Mouse (Mus musculus): ENCODE data around the gene Ndnf.

Ndnf gene

DNA sequence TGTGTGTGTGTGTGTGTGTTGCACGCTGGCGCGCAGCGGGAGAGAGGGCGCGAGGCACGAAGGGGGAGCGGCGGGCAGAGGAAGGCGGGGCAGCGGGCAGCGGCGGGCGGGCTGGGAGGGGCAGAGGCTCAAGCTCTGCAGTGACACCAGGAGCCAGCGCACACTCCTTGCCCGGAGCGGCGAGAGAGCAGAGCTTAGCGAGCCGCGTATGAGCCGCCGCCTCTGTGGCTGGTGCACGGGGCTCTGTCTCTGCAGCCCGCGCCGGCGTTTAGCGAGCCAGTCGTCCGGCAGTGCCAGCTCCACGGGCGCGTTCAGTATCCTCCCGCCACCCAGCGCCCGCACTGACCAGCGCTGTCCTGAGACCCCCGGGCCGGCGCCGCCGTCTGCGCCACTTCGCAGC, at the start of gene Ndnf:
Gene Ndnf (plus strand): TSS at position 140 of the 400 bp plus-strand sequence.
- DNase-seq (ENCODE audit: low spot score) = peak; percentile 53

DNA sequence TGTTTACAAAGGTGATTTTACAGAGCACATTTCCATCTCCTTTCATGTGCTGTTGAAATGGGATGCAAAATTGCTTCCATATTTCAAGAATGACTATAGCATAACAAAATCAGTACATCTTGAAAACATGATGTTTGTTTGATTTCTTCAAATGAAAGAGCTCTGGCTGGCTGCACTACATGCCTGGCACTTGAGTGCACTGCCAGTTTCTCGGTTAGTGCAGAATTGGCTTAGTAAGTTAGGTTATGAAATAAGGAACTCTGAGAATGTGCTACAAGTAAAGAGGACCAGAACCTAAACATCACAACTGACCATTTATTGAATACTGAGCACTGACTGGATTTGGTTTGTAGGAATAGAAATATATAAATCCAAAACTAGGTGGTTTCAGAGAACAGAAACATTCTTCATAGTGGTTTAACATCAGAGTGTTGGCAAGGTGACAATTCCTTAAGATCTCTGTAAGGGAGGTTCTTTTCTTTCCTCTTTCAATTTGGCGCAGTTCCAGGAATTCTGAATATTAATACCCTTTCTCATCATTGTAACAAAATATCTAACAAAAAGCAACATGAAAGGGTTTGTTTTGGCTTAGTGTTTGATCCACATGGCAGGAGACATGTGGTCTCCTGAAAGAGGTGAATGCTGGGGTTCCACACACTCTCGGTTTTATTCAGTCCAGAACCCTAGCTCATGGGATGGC, 48.2 kb upstream of the Ndnf start:
- DNase-seq (ENCODE audit: low spot score) = no peak

- DNase-seq (ENCODE audit: low spot score) = no peak
Measured at GRCm38 (mm10) chr6:65630578-65630977, 40.8 kb upstream of the Ndnf start.

DNA sequence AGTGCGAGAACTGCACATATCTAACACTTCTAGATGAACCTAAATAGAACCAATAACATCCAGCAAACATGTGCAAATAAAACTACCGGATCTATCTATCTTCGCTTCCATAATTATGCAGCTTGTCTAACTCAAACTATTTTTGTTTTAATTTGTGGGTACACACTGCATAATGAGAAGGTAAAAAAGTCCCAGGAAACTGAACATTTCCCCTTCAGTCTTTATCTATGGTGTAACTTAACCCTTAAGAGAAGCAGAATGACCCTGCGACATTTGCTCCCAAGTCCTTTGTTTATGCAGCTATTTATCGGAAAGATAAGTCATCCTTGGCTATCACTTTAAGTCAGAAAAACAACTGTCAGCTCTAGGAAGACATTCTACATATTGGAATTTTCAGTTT, 39.2 kb upstream of the Ndnf start:
- no peak for DNase-seq (ENCODE audit: low spot score)

DNA sequence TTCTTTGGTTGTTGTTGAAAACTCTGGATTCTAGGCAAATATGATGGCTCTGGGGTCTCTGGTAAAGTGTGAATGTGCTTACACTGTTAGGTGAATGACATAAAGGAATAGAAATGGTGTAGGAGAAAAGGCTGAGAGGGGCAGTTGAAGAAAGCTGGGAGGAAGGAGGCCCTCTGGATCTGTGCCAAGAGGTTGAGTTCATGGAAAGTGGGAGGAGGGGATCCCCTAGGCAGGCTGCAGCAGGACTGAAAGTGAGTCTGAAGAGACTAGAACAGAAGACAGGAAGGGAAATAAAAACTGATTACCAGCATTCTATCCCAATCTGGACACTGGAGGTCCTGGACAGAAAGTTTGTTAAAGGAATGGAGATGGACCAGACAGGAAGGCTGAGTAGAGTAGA, 29.0 kb upstream of the Ndnf start:
- no peak for DNase-seq (ENCODE audit: low spot score)

DNA sequence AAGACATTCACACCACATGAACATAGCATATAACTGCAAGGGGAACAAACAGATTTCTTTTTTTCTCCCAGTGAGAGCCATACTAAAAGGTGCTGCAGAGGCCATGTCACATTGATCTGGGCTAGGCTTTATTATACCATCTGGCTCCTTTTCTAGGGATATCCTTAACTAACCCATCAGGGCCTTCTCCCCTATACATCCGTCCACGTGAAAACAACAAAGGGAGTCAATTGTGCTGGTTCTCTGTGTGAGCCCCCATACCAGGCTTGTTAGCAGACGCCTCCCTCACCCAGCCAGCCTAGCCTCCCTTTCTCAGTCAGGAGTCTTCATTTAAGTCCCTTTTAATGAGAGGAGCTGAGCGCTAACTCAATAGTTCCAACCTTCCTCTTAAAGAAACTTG, 27.3 kb upstream of the Ndnf start:
- no peak for DNase-seq (ENCODE audit: low spot score)

DNA sequence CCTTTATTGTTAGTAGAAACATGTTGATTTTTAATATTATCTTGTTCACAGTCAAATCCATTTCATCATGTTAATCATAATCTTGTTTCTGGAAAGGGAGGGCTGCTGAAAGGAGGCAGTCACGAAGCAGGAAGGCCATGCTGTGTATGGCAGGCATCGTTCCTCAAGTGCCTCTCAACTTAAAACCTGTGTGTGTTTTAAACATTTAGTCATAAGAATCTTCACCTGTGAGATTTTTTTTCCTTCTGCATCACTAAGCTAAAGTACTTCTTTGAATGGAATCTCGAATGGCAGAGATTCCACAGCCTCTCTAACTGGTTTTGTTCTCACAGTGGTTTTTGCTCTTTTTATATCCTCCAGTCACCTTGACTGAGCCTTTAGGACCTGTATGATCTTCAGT, 25.0 kb upstream of the Ndnf start:
- no peak for DNase-seq (ENCODE audit: low spot score)

DNA sequence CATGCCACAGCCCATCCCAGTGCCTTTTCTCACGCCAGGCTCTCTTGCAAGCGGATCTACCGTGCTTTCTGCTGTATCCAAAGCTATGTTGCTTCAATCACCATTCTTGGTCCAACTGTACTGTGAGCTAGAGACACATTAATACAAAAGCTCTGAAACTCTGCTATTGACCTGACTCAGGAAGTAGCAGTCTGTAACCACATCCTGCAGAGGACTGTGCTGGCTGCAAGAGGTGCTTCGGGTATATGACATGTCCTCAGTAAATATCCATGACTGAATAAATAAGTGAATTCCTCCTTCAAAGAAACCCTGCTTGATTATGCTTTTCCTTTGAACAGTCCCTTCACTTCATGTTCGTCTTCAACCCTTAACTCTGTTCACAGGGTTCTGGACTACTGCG, 23.7 kb upstream of the Ndnf start:
- DNase-seq (ENCODE audit: low spot score) = peak; percentile 77

GRCm38 (mm10) chr6:65651376-65651775, 20.0 kb upstream of the Ndnf start:
- DNase-seq (ENCODE audit: low spot score) = no peak

GRCm38 (mm10) chr6:65661272-65661671, 10.1 kb upstream of the Ndnf start:
- DNase-seq (ENCODE audit: low spot score) = no peak

- DNase-seq (ENCODE audit: low spot score) = peak; percentile 64
Measured at GRCm38 (mm10) chr6:65662050-65662449, 9.3 kb upstream of the Ndnf start.

GRCm38 (mm10) chr6:65663990-65664389, 7.4 kb upstream of the Ndnf start:
- DNase-seq (ENCODE audit: low spot score) = no peak

GRCm38 (mm10) chr6:65666295-65666694, 5.1 kb upstream of the Ndnf start:
- DNase-seq (ENCODE audit: low spot score) = no peak

DNA sequence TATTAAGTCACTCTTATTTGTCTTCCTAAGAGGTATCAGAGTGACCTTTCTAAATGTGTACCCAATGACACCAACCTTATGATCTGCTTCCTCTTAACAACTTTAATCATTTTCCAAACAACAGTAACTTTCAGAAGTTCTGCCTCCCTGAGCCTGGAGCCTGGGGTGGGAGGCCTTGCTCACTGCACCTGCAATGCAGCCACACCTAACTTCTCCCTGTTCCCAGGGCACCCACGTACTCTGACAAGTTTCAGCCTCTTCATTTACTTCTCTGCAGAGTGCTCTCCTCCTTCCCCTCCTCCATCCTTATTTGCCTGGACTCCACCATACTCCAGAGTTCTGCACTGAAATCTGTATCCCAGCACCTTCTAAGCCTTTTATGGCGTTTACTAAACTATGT, 1.4 kb upstream of the Ndnf start:
- no peak for DNase-seq (ENCODE audit: low spot score)

DNA sequence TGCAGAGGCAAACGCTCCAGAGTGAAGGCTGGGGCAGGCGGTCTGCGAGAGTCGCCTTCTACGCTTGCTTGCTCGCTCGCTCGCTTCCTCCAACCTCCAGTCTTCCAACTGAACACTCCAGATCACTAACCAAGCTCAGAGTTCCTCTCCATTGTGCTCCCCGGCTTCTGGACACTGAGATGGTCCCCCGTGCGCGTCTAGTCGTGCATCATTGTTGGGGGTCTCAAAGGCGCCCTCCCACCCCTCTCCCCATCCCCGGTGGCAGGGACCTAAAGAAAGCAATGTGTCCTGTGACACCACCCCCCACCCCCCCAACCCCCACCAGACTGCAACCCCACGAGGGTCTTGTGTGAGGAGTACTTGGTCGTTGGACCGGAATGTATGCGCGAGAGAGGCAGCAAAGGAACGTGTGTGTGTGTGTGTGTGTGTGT, 394 bp upstream of the Ndnf start:
- DNase-seq (ENCODE audit: low spot score) = no peak

DNA sequence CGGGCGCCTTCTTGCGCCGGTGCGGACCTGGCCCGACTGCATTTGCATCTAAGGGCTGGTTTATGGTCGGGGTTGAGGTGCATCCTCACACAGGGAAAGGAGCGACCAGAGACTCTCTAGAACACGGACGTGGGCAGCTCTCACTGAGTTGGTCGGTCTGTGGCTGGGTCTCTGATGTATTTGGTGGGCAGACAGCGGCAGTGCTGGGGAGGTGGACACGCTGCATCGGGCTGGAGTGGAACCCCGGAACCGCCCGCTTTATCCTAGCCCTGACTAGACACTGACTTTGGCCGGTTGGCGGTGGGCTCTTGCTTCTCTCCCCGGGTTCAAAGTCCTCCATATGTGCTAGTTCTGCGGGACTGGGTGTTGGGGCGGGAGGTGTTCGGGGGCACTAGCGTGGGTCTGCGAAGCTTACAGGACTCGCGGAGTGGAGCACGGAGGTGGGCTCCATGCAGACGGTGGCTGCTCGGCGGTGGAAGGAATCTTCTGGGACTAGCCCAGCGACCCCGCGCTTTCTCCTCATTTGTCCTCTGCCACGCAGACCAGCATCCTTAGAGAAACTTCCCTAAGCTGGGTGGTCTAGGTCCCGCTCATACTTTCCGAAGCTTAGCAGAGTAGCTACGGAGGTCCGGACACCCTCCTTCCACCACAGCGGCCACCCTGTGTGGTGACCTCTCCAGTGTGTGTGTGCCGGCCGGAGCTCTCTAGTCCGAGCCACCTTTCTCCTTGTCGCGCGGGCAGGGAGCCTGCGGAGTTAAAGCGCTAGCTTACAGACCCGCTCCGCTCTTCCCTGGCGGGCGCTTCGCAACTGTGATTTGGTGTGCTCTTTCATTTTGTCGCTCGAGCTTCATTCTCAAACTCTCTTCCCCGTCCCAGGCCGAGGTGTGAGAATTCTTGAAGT, 991 bp downstream of the Ndnf start:
- peak; percentile 16 for DNase-seq (ENCODE audit: low spot score)

- DNase-seq (ENCODE audit: low spot score) = no peak
Measured at GRCm38 (mm10) chr6:65693938-65694337, 22.5 kb downstream of the Ndnf start.

DNA sequence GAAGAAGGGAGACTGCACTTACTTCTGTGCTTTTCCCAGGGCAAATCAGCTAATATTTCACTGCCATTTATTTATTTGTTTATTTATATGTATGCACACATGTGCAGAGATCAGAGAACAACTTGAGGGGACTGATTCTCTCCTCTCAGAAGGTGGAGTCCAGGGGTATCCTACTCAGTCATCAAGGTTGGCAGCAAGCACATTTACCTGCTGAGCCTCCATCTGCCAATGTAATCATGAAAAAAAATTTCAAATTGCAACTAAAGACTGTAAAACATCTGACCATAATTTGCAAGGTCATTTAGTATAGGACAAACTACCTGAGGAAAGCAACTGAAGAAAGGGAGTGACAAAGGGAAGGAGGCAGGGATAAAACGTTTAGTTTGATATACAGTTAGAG, 49.3 kb downstream of the Ndnf start:
- no peak for DNase-seq (ENCODE audit: low spot score)

- DNase-seq (ENCODE audit: low spot score) = no peak
Measured at GRCm38 (mm10) chr6:65725677-65726076, 54.3 kb downstream of the Ndnf start.

DNA sequence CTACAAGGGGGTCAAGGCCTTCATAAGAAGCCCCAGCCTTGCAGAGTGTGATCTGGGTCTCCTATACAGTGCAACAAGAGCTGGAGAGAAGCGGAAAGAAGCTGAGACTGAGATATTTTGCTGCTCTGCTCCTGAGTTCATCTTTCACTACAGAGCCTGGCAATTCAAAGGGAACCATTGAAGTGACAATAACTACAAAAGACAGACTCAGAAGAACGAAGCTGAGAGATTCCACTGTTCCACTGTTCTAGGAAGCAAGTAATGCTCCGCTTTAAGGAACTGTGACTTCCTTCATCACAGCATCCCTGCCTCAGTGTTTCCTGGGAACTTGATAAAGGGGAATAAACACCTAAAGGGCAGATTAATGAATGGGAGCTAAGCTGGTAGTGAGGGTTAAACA, 56.9 kb downstream of the Ndnf start:
- DNase-seq (ENCODE audit: low spot score) = no peak

DNA sequence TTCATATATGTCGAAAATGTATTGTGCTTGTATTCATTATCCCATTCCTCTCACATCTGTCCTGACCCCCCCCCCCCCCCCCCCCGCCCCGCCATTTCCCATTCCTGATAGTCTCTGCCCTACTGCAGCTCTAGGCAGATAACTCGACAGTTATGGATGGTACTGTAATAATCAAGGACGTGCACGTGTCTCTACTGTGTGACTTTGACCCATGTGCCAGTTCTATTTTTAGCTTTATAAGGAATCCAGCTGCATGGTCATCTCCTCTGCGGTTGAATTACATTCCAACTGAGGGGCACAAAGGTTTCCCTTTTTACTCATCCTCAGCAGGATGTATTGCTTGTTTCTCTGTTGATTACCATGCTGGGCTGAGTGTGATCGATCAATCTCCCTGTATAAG, 68.1 kb downstream of the Ndnf start:
- DNase-seq (ENCODE audit: low spot score) = no peak

GRCm38 (mm10) chr6:65743144-65743870, 71.9 kb downstream of the Ndnf start:
- no peak for DNase-seq (ENCODE audit: low spot score)

DNA sequence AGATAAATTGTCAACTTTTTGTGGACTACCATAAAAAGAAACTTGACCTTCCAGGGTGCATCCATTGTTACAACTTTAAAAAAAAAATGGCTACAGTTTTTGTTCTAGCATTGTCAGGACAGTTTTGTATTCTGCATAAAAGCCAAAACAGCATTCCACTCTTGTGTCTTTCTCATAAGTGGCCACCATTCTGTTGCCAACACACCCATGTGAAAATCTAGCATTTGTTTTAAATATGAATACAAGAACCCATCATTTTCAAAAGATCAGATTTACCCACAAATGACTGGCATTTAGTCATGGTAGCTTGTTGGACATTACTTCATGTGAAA, 72.4 kb downstream of the Ndnf start:
- DNase-seq (ENCODE audit: low spot score) = no peak
